Mouse (Mus musculus): Measurements from ENCODE around the gene Zhx3. TPM values are rescaled to one million over a fixed set of nuclear protein-coding genes. Genes with fewer than 3 reads are reported as not detected.

The Zhx3 gene
- polyA plus RNA-seq, 1 experiment, result 4.8 TPM

DNA sequence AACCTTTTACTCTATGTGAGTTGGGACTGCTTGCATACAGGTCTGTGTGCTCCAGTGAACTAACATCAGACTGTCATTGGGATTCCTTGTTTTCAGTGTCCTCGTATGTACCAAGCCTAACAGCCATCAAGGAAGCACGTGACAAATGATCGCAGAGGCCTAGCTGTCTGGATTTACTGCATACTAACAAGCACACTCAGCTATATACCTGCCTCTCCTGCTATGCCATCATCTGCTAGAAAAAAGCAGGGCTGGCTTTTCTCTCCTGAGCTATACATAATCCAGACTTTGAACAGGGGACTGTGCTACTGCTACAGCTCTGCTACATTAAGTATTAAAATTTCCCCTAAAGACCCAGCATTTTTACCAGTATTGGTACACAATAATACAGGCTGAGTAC, 70.5 kb downstream of the Zhx3 start:
- no peaks in the 10 kb centered on the region for H3K79me2 ChIP-seq (ENCODE audit: control insufficient read depth, insufficient read depth)
- no peaks in the 10 kb centered on the region for H3K79me3 ChIP-seq (ENCODE audit: low read depth)
- no peaks in the 10 kb centered on the region for H3K27me3 ChIP-seq (ENCODE audit: control insufficient read depth, insufficient read depth, insufficient read length)
- no peak overlapping the region for H3ac ChIP-seq (ENCODE audit: control insufficient read depth, insufficient read length, low read depth)
- no peaks in the 10 kb centered on the region for H3K36me3 ChIP-seq (ENCODE audit: control insufficient read depth, insufficient read depth)
- no peak for TF ChIP-seq USF1 (IDR thresholded peaks at IDR 0.05; ENCODE audit: low read depth)
- no peak for TF ChIP-seq CTCF (IDR thresholded peaks at IDR 0.05; ENCODE audit: control insufficient read depth, insufficient read depth, insufficient read length)
- no peak for TF ChIP-seq FOSL1 (IDR thresholded peaks at IDR 0.05; ENCODE audit: insufficient read depth, low read length, poor library complexity, severe bottlenecking)
- TF ChIP-seq MYOG (IDR thresholded peaks at IDR 0.05; ENCODE audit: control insufficient read depth, extremely low read depth, insufficient read length), result no peak
- no peak for TF ChIP-seq MAX (IDR thresholded peaks at IDR 0.05)
- TF ChIP-seq MYOD1 (IDR thresholded peaks at IDR 0.05; ENCODE audit: control insufficient read depth, insufficient read length, low read depth), result no peak
- no peak overlapping the region for H3K4me3 ChIP-seq (ENCODE audit: insufficient read depth, poor library complexity, severe bottlenecking)

GRCm38 (mm10) chr2:160800967-160801366, 71.8 kb downstream of the Zhx3 start:
- Histone ChIP-seq H3K4me3 (ENCODE audit: insufficient read depth, poor library complexity, severe bottlenecking) (no peak overlapping the region), H3ac (ENCODE audit: control insufficient read depth, insufficient read length, low read depth) (no peak overlapping the region), H3K27me3 (ENCODE audit: control insufficient read depth, insufficient read depth, insufficient read length) (no peaks in the 10 kb centered on the region), H3K79me3 (ENCODE audit: low read depth) (no peaks in the 10 kb centered on the region), H3K79me2 (ENCODE audit: control insufficient read depth, insufficient read depth) (no peaks in the 10 kb centered on the region), H3K36me3 (ENCODE audit: control insufficient read depth, insufficient read depth) (no peaks in the 10 kb centered on the region)
- TF ChIP-seq USF1 (IDR thresholded peaks at IDR 0.05; ENCODE audit: low read depth) (no peak), CEBPB (IDR thresholded peaks at IDR 0.05; ENCODE audit: low read depth) (no peak), MYOD1 (IDR thresholded peaks at IDR 0.05; ENCODE audit: control insufficient read depth, insufficient read length, low read depth) (no peak), MYOG (IDR thresholded peaks at IDR 0.05; ENCODE audit: control insufficient read depth, extremely low read depth, insufficient read length) (no peak), FOSL1 (IDR thresholded peaks at IDR 0.05; ENCODE audit: insufficient read depth, low read length, poor library complexity, severe bottlenecking) (no peak), MAX (IDR thresholded peaks at IDR 0.05) (no peak), CTCF (IDR thresholded peaks at IDR 0.05; ENCODE audit: control insufficient read depth, insufficient read depth, insufficient read length) (no peak)

- H3K79me3 ChIP-seq (ENCODE audit: low read depth), result no peaks in the 10 kb centered on the region
- no peaks in the 10 kb centered on the region for H3K36me3 ChIP-seq (ENCODE audit: control insufficient read depth, insufficient read depth)
- no peaks in the 10 kb centered on the region for H3K27me3 ChIP-seq (ENCODE audit: control insufficient read depth, insufficient read depth, insufficient read length)
- no peak overlapping the region for H3ac ChIP-seq (ENCODE audit: control insufficient read depth, insufficient read length, low read depth)
- H3K79me2 ChIP-seq (ENCODE audit: control insufficient read depth, insufficient read depth), result no peaks in the 10 kb centered on the region
- TF ChIP-seq USF1 (IDR thresholded peaks at IDR 0.05; ENCODE audit: low read depth), result no peak
- TF ChIP-seq CEBPB (IDR thresholded peaks at IDR 0.05; ENCODE audit: low read depth), result no peak
- no peak for TF ChIP-seq FOSL1 (IDR thresholded peaks at IDR 0.05; ENCODE audit: insufficient read depth, low read length, poor library complexity, severe bottlenecking)
- H3K4me3 ChIP-seq (ENCODE audit: insufficient read depth, poor library complexity, severe bottlenecking), result no peak overlapping the region
Measured at GRCm38 (mm10) chr2:160798206-160798605, 74.6 kb downstream of the Zhx3 start.

- no peaks in the 10 kb centered on the region for H3K79me3 ChIP-seq (ENCODE audit: low read depth)
- no peaks in the 10 kb centered on the region for H3K79me2 ChIP-seq (ENCODE audit: control insufficient read depth, insufficient read depth)
- TF ChIP-seq FOSL1 (IDR thresholded peaks at IDR 0.05; ENCODE audit: insufficient read depth, low read length, poor library complexity, severe bottlenecking) (no peak), CEBPB (IDR thresholded peaks at IDR 0.05; ENCODE audit: low read depth) (no peak), USF1 (IDR thresholded peaks at IDR 0.05; ENCODE audit: low read depth) (no peak), MYOD1 (IDR thresholded peaks at IDR 0.05; ENCODE audit: control insufficient read depth, insufficient read length, low read depth) (no peak), MYOG (IDR thresholded peaks at IDR 0.05; ENCODE audit: control insufficient read depth, extremely low read depth, insufficient read length) (no peak)
- H3K27me3 ChIP-seq (ENCODE audit: control insufficient read depth, insufficient read depth, insufficient read length), result no peaks in the 10 kb centered on the region
- no peak overlapping the region for H3ac ChIP-seq (ENCODE audit: control insufficient read depth, insufficient read length, low read depth)
- H3K4me3 ChIP-seq (ENCODE audit: insufficient read depth, poor library complexity, severe bottlenecking), result no peak overlapping the region
- H3K36me3 ChIP-seq (ENCODE audit: control insufficient read depth, insufficient read depth), result no peaks in the 10 kb centered on the region
Measured at GRCm38 (mm10) chr2:160796973-160797372, 75.8 kb downstream of the Zhx3 start.

DNA sequence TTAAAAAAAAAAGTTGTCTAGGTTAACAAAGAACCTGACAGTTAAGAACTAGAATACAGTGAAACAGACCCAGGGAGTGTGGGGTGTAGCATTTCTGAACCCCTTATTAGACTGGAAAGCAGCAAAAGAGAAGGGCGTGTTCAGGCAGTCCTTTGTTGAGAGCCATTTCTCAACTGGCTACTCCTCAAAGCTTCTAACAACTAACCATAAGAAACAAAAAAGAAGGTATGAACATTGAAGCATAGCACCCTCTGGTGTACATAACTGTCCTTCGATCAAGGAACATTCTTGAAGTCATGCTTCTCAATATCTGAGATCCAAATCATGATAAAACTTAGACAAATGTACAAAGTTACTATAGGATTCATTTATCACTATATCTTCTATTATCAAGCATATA, 79.7 kb downstream of the Zhx3 start:
- H3ac ChIP-seq (ENCODE audit: control insufficient read depth, insufficient read length, low read depth), result no peak overlapping the region
- TF ChIP-seq CEBPB (IDR thresholded peaks at IDR 0.05; ENCODE audit: low read depth) (no peak), FOSL1 (IDR thresholded peaks at IDR 0.05; ENCODE audit: insufficient read depth, low read length, poor library complexity, severe bottlenecking) (no peak), CTCF (IDR thresholded peaks at IDR 0.05; ENCODE audit: control insufficient read depth, insufficient read depth, insufficient read length) (no peak), MYOD1 (IDR thresholded peaks at IDR 0.05; ENCODE audit: control insufficient read depth, insufficient read length, low read depth) (no peak), MAX (IDR thresholded peaks at IDR 0.05) (no peak), MYOG (IDR thresholded peaks at IDR 0.05; ENCODE audit: control insufficient read depth, extremely low read depth, insufficient read length) (no peak), USF1 (IDR thresholded peaks at IDR 0.05; ENCODE audit: low read depth) (no peak)
- no peak overlapping the region for H3K4me3 ChIP-seq (ENCODE audit: insufficient read depth, poor library complexity, severe bottlenecking)
- no peaks in the 10 kb centered on the region for H3K27me3 ChIP-seq (ENCODE audit: control insufficient read depth, insufficient read depth, insufficient read length)
- H3K79me3 ChIP-seq (ENCODE audit: low read depth), result no peaks in the 10 kb centered on the region
- no peaks in the 10 kb centered on the region for H3K36me3 ChIP-seq (ENCODE audit: control insufficient read depth, insufficient read depth)
- H3K79me2 ChIP-seq (ENCODE audit: control insufficient read depth, insufficient read depth), result no peaks in the 10 kb centered on the region

- H3K36me3 ChIP-seq (ENCODE audit: control insufficient read depth, insufficient read depth), result no peaks in the 10 kb centered on the region
- H3K79me2 ChIP-seq (ENCODE audit: control insufficient read depth, insufficient read depth), result no peaks in the 10 kb centered on the region
- no peaks in the 10 kb centered on the region for H3K79me3 ChIP-seq (ENCODE audit: low read depth)
- TF ChIP-seq CEBPB (IDR thresholded peaks at IDR 0.05; ENCODE audit: low read depth) (no peak), MYOG (IDR thresholded peaks at IDR 0.05; ENCODE audit: control insufficient read depth, extremely low read depth, insufficient read length) (no peak), MYOD1 (IDR thresholded peaks at IDR 0.05; ENCODE audit: control insufficient read depth, insufficient read length, low read depth) (no peak), FOSL1 (IDR thresholded peaks at IDR 0.05; ENCODE audit: insufficient read depth, low read length, poor library complexity, severe bottlenecking) (no peak), USF1 (IDR thresholded peaks at IDR 0.05; ENCODE audit: low read depth) (no peak), CTCF (IDR thresholded peaks at IDR 0.05; ENCODE audit: control insufficient read depth, insufficient read depth, insufficient read length) (no peak), MAX (IDR thresholded peaks at IDR 0.05) (no peak)
- no peak overlapping the region for H3K4me3 ChIP-seq (ENCODE audit: insufficient read depth, poor library complexity, severe bottlenecking)
- no peaks in the 10 kb centered on the region for H3K27me3 ChIP-seq (ENCODE audit: control insufficient read depth, insufficient read depth, insufficient read length)
- no peak overlapping the region for H3ac ChIP-seq (ENCODE audit: control insufficient read depth, insufficient read length, low read depth)
Measured at GRCm38 (mm10) chr2:160789741-160790140, 83.1 kb downstream of the Zhx3 start.

Data from C2C12 (cell line).